Mouse (Mus musculus) midbrain, postnatal 0 days (tissue): ENCODE measurements at regions not wholly inside any gene's neighbourhood (a gene's known extent, or its start where the extent isn't known, plus 50 kb on each side); places are given as distances from the start of the nearest gene placed in this dataset.

Experiments
- ATAC-seq: fragments of 200-750 bp; cut with Nextera tagmentation; 2 replicates; pipeline ENCODE4 v1.8.0; 2017; ENCODE audit warnings: moderate number of reproducible peaks, mild to moderate bottlenecking, moderate TSS enrichment, moderate library complexity; ENCODE audit not compliant: low FRiP score
- DNase-seq: peaks from one replicate; pipeline ENCODE4 v3.0.0-alpha.2; 2015; ENCODE audit warnings: low spot score
- H3K27ac ChIP-seq: fragments of 300-500 bp; sonication (generic); 2 replicates; pipeline ENCODE4 v1.5.1; 2014; ENCODE audit warnings: low read depth, mild to moderate bottlenecking, low read length, mixed read lengths
- H3K27me3 ChIP-seq: fragments of 300-500 bp; sonication (generic); 2 replicates; pipeline ENCODE4 v1.6.1; 2014; ENCODE audit warnings: low read length, control low read depth, mixed read lengths; ENCODE audit not compliant: insufficient read depth
- H3K36me3 ChIP-seq: fragments of 300-500 bp; sonication (generic); 2 replicates; pipeline ENCODE4 v1.6.1; 2014; ENCODE audit warnings: low read length, control low read depth, mixed read lengths; ENCODE audit not compliant: insufficient read depth
- H3K4me1 ChIP-seq: fragments of 300-500 bp; sonication (generic); 2 replicates; pipeline ENCODE4 v1.6.1; 2014; ENCODE audit warnings: mild to moderate bottlenecking, control low read depth, antibody characterized with exemption, low read length, mixed read lengths; ENCODE audit not compliant: insufficient read depth
- H3K4me2 ChIP-seq: fragments of 300-500 bp; sonication (generic); 2 replicates; pipeline ENCODE4 v1.6.1; 2014; ENCODE audit warnings: low read depth, mild to moderate bottlenecking, low read length, mixed read lengths; ENCODE audit not compliant: poor library complexity, severe bottlenecking
- H3K4me3 ChIP-seq: fragments of 300-500 bp; sonication (generic); 2 replicates; pipeline ENCODE4 v1.5.1; 2014; ENCODE audit warnings: low read depth, mild to moderate bottlenecking, low read length, moderate library complexity
- H3K9ac ChIP-seq: fragments of 300-500 bp; sonication (generic); replicated peaks from 2 replicates; pipeline ENCODE4 v1.6.1; 2014; ENCODE audit warnings: mild to moderate bottlenecking, low read length, moderate library complexity, mixed read lengths; ENCODE audit not compliant: poor library complexity, severe bottlenecking
- H3K9me3 ChIP-seq: fragments of 300-500 bp; sonication (generic); 2 replicates; pipeline ENCODE4 v1.6.1; 2016; ENCODE audit warnings: low read length, control low read depth
- CTCF ChIP-seq: IDR thresholded peaks from 2 replicates; pipeline ENCODE4 v1.5.1; 2016; ENCODE audit warnings: antibody characterized with exemption, mild to moderate bottlenecking
- WGBS: fragments of 180-500 bp; shearing (Covaris S2); extraction: QIAGEN DNeasy Blood & Tissue Kit; methylation state at CpG from one replicate; pipeline ENCODE4 v1.1.7; 2014; 5-methylcytosine and 5-hydroxymethylcytosine counted together

GRCm38 (mm10) chr4:29282169-29282568 is 469.2 kb downstream of the Epha7 start:
- no peak for TF ChIP-seq CTCF

GRCm38 (mm10) chr4:29301348-29301747 is 488.4 kb downstream of the Epha7 start:
- no peak for ATAC-seq
- H3K27me3 ChIP-seq, result no peaks in the 10 kb centered on the region
- WGBS, result 44% methylated on average over 1 of the region's 1 CpGs
- no peak for DNase-seq
- peak; percentile 48 for TF ChIP-seq CTCF
- no peak overlapping the region for H3K4me3 ChIP-seq
- no peak overlapping the region for H3K27ac ChIP-seq
- no peak overlapping the region for H3K4me2 ChIP-seq
- H3K4me1 ChIP-seq, result no peaks in the 10 kb centered on the region
- no peaks in the 10 kb centered on the region for H3K36me3 ChIP-seq
- H3K9me3 ChIP-seq, result no peaks in the 10 kb centered on the region
- no peak overlapping the region for H3K9ac ChIP-seq

More at GRCm38 (mm10) chr4:29282169-29282568, 469.2 kb downstream of the Epha7 start:
- Histone ChIP-seq H3K27ac (no peak overlapping the region), H3K9ac (no peak overlapping the region), H3K4me3 (no peak overlapping the region), H3K4me1 (no peaks in the 10 kb centered on the region), H3K9me3 (no peaks in the 10 kb centered on the region), H3K4me2 (no peak overlapping the region), H3K27me3 (no peaks in the 10 kb centered on the region), H3K36me3 (no peaks in the 10 kb centered on the region)
- ATAC-seq (no peak), DNase-seq (no peak)
- 54% methylated on average over 5 of the region's 5 CpGs for WGBS

GRCm38 (mm10) chr4:29303951-29304350 is 491.0 kb downstream of the Epha7 start:
- H3K27me3 ChIP-seq, result no peaks in the 10 kb centered on the region
- H3K9me3 ChIP-seq, result no peaks in the 10 kb centered on the region
- DNase-seq, result no peak
- H3K4me3 ChIP-seq, result no peak overlapping the region
- no peak overlapping the region for H3K9ac ChIP-seq
- no peaks in the 10 kb centered on the region for H3K4me1 ChIP-seq
- no peaks in the 10 kb centered on the region for H3K36me3 ChIP-seq
- no peak for ATAC-seq
- no peak overlapping the region for H3K27ac ChIP-seq
- TF ChIP-seq CTCF, result no peak
- no peak overlapping the region for H3K4me2 ChIP-seq

- no peak for ATAC-seq
- Histone ChIP-seq H3K9me3 (no peaks in the 10 kb centered on the region), H3K9ac (no peak overlapping the region), H3K36me3 (no peaks in the 10 kb centered on the region), H3K4me3 (no peak overlapping the region), H3K27ac (no peak overlapping the region), H3K27me3 (no peaks in the 10 kb centered on the region), H3K4me1 (no peaks in the 10 kb centered on the region), H3K4me2 (no peak overlapping the region)
- WGBS, result 89% methylated on average over 1 of the region's 1 CpGs
- no peak for DNase-seq
- no peak for TF ChIP-seq CTCF
These were observed 494.3 kb downstream of the Epha7 start for GRCm38 (mm10) chr4:29307245-29307644.

DNA sequence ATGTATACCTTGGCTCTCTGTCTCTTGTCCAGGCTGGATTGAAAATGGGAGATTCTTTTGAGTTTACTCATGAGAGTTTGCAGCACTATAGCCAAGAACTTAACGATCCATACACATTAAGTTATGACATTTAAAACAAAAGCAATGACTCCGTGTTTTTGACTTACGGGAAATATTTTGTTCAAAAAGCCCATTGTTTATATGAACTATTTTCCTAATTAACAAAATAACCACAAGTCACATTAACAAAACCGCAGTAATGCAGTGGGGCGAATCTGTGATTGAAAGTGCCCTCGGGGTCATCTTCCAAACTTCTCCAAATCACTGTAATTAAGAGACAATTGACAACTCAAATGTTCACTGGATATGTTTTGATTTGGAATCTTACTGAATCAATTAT is 511.0 kb downstream of the Epha7 start:
- Histone ChIP-seq H3K9me3 (no peaks in the 10 kb centered on the region), H3K36me3 (no peaks in the 10 kb centered on the region), H3K27ac (no peak overlapping the region), H3K4me3 (no peak overlapping the region), H3K9ac (no peak overlapping the region), H3K27me3 (no peaks in the 10 kb centered on the region), H3K4me1 (no peaks in the 10 kb centered on the region), H3K4me2 (no peak overlapping the region)
- TF ChIP-seq CTCF, result no peak
- ATAC-seq (no peak), DNase-seq (no peak)
- WGBS, result 93% methylated on average over 6 of the region's 6 CpGs

DNA sequence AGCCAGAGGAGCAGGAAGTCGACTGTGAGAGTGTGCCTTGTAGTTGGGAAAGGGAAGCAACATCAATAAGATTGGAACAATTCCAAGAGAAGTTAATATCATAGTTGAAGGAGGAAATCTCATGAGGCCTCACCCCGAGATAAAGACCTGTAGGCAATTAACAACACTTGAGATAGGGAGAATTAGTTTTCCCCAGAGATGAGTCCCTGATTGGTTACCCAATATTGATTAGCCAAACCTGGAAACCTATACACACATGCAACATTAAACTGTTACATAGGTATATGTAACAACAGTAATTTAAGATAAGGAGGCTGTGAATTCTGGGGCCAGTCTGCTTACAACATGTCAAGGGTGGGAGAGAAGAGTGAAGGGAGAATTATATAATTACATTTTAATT is 516.2 kb downstream of the Epha7 start:
- no peaks in the 10 kb centered on the region for H3K36me3 ChIP-seq
- no peak overlapping the region for H3K27ac ChIP-seq
- no peak overlapping the region for H3K9ac ChIP-seq
- H3K4me2 ChIP-seq, result no peak overlapping the region
- 63% methylated on average over 2 of the region's 2 CpGs for WGBS
- H3K4me1 ChIP-seq, result no peaks in the 10 kb centered on the region
- no peak overlapping the region for H3K4me3 ChIP-seq
- H3K27me3 ChIP-seq, result no peaks in the 10 kb centered on the region
- ATAC-seq (no peak), DNase-seq (no peak)
- TF ChIP-seq CTCF, result no peak
- H3K9me3 ChIP-seq, result no peaks in the 10 kb centered on the region
